Mouse (Mus musculus) forebrain, embryonic 10.5 days (tissue): Measurements from ENCODE around the gene Crim1. TPM values are rescaled to one million over a fixed set of nuclear protein-coding genes. Genes with fewer than 3 reads are reported as not detected.
A peak's percentile ranks its signal among the peaks of the same experiment; 100 is the strongest.

Source experiments
- DNase-seq: peaks from one replicate; pipeline ENCODE4 v3.0.0-alpha.2; 2017; ENCODE audit warnings: low spot score; ENCODE audit errors: extremely low spot score
- H3K27ac ChIP-seq: fragments of 300-500 bp; sonication (generic); 2 replicates; pipeline ENCODE4 v1.5.1; 2016; ENCODE audit warnings: mild to moderate bottlenecking
- H3K27me3 ChIP-seq: fragments of 300-500 bp; sonication (generic); 2 replicates; pipeline ENCODE4 v1.6.1; 2016; ENCODE audit warnings: mild to moderate bottlenecking; ENCODE audit not compliant: poor library complexity, severe bottlenecking
- H3K36me3 ChIP-seq: fragments of 300-500 bp; sonication (generic); replicated peaks from 2 replicates; pipeline ENCODE4 v1.6.1; 2016; ENCODE audit warnings: mild to moderate bottlenecking, moderate library complexity
- H3K4me1 ChIP-seq: fragments of 300-500 bp; sonication (generic); 2 replicates; pipeline ENCODE4 v1.6.1; 2016
- H3K4me3 ChIP-seq: fragments of 300-500 bp; sonication (generic); 2 replicates; pipeline ENCODE4 v1.5.1; 2016; ENCODE audit warnings: mild to moderate bottlenecking, moderate library complexity
- H3K9me3 ChIP-seq: fragments of 300-500 bp; sonication (generic); 2 replicates; pipeline ENCODE4 v1.6.1; 2016; ENCODE audit warnings: mild to moderate bottlenecking, moderate library complexity
- WGBS: fragments of 180-500 bp; shearing (Covaris S2); methylation state at CpG from one replicate; pipeline ENCODE4 v1.1.7; 2016; 5-methylcytosine and 5-hydroxymethylcytosine counted together
- polyA plus RNA-seq: library from polyadenylated mRNA; unstranded; fragments of >200 nt; fragmentation: Nextera tagmentation; extraction: Ambion mirVana; gene quantifications from 2 replicates; pipeline ENCODE4 v1.2.1, GENCODE M21; 2016

Crim1 gene
- polyA plus RNA-seq, 1 experiment from 2014 or later: 1.8 TPM

- H3K4me1 ChIP-seq: peaks cover 36% of the 10 kb centered on the region
- no peak for DNase-seq
- H3K27ac ChIP-seq: peak overlapping the region; percentile 94
- H3K27me3 ChIP-seq: peaks cover 29% of the 10 kb centered on the region
- 4% methylated on average over 7 of the region's 7 CpGs for WGBS
- no peaks in the 10 kb centered on the region for H3K36me3 ChIP-seq
- no peaks in the 10 kb centered on the region for H3K9me3 ChIP-seq
- peak overlapping the region; percentile 83 for H3K4me3 ChIP-seq
These were observed 820 bp upstream of the Crim1 start for GRCm38 (mm10) chr17:78199231-78199625.

- H3K9me3 ChIP-seq: no peaks in the 10 kb centered on the region
- H3K27ac ChIP-seq: peak overlapping the region; percentile 94
- 0% methylated on average over 61 of the region's 73 CpGs for WGBS
- peaks cover 36% of the 10 kb centered on the region for H3K4me1 ChIP-seq
- H3K27me3 ChIP-seq: peaks cover 29% of the 10 kb centered on the region
- peak; percentile 69 for DNase-seq
- H3K4me3 ChIP-seq: peak overlapping the region; percentile 83
- H3K36me3 ChIP-seq: no peaks in the 10 kb centered on the region
These were observed 643 bp downstream of the Crim1 start for GRCm38 (mm10) chr17:78200561-78201220.

GRCm38 (mm10) chr17:78201221-78202058, 1.4 kb downstream of the Crim1 start:
- peak; percentile 43 for DNase-seq
- H3K27me3 ChIP-seq: peaks cover 29% of the 10 kb centered on the region
- H3K4me1 ChIP-seq: peaks cover 41% of the 10 kb centered on the region
- under 1% methylated on average over 39 of the region's 39 CpGs for WGBS
- no peaks in the 10 kb centered on the region for H3K36me3 ChIP-seq
- no peaks in the 10 kb centered on the region for H3K9me3 ChIP-seq
- peak overlapping the region; percentile 83 for H3K4me3 ChIP-seq
- H3K27ac ChIP-seq: peak overlapping the region; percentile 94

- no peak overlapping the region for H3K27ac ChIP-seq
- H3K9me3 ChIP-seq: no peaks in the 10 kb centered on the region
- no peak for DNase-seq
- peaks cover 28% of the 10 kb centered on the region for H3K27me3 ChIP-seq
- no peaks in the 10 kb centered on the region for H3K36me3 ChIP-seq
- peaks cover 46% of the 10 kb centered on the region for H3K4me1 ChIP-seq
- WGBS: 6% methylated on average over 5 of the region's 5 CpGs
- H3K4me3 ChIP-seq: peak overlapping the region; percentile 83
These were observed 2.2 kb downstream of the Crim1 start for GRCm38 (mm10) chr17:78202221-78202620.

GRCm38 (mm10) chr17:78202756-78203155, 2.7 kb downstream of the Crim1 start:
- peaks cover 47% of the 10 kb centered on the region for H3K4me1 ChIP-seq
- no peaks in the 10 kb centered on the region for H3K9me3 ChIP-seq
- H3K36me3 ChIP-seq: no peaks in the 10 kb centered on the region
- DNase-seq: no peak
- peak overlapping the region; percentile 83 for H3K4me3 ChIP-seq
- WGBS: 49% methylated on average over 3 of the region's 3 CpGs
- no peak overlapping the region for H3K27ac ChIP-seq
- peaks cover 23% of the 10 kb centered on the region for H3K27me3 ChIP-seq

- Histone ChIP-seq H3K27ac (no peak overlapping the region), H3K27me3 (peaks cover 15% of the 10 kb centered on the region), H3K4me3 (no peak overlapping the region), H3K4me1 (peaks cover 49% of the 10 kb centered on the region), H3K36me3 (no peaks in the 10 kb centered on the region), H3K9me3 (no peaks in the 10 kb centered on the region)
- 60% methylated on average over 5 of the region's 5 CpGs for WGBS
- no peak for DNase-seq
These were observed 3.4 kb downstream of the Crim1 start for GRCm38 (mm10) chr17:78203478-78203877.

- peaks cover 8% of the 10 kb centered on the region; the same call in 1 of the 2 replicates for H3K27me3 ChIP-seq
- no peak for DNase-seq
- no peak overlapping the region for H3K27ac ChIP-seq
- peaks cover 1% of the 10 kb centered on the region; the same call in 1 of the 2 replicates for H3K36me3 ChIP-seq
- no peak overlapping the region for H3K4me3 ChIP-seq
- WGBS: 62% methylated on average over 2 of the region's 2 CpGs
- H3K9me3 ChIP-seq: no peaks in the 10 kb centered on the region
- peaks cover 36% of the 10 kb centered on the region for H3K4me1 ChIP-seq
These were observed 6.4 kb downstream of the Crim1 start for GRCm38 (mm10) chr17:78206421-78206820.

- H3K27ac ChIP-seq: no peak overlapping the region
- 94% methylated on average over 3 of the region's 3 CpGs for whole genome bisulfite sequencing
- H3K4me3 ChIP-seq: no peak overlapping the region
- peaks cover 28% of the 10 kb centered on the region for H3K4me1 ChIP-seq
- H3K27me3 ChIP-seq: peaks cover 7% of the 10 kb centered on the region; the same call in 1 of the 2 replicates
- DNase-seq: no peak
- peaks cover 2% of the 10 kb centered on the region; the same call in 1 of the 2 replicates for H3K36me3 ChIP-seq
- no peaks in the 10 kb centered on the region for H3K9me3 ChIP-seq
These were observed 7.2 kb downstream of the Crim1 start for GRCm38 (mm10) chr17:78207246-78207645.

- no peak for DNase-seq
- H3K27me3 ChIP-seq: no peaks in the 10 kb centered on the region
- H3K4me1 ChIP-seq: peaks cover 25% of the 10 kb centered on the region
- WGBS: 63% methylated on average over 3 of the region's 3 CpGs
- no peak overlapping the region for H3K27ac ChIP-seq
- no peaks in the 10 kb centered on the region for H3K9me3 ChIP-seq
- peaks cover 2% of the 10 kb centered on the region; the same call in 1 of the 2 replicates for H3K36me3 ChIP-seq
- H3K4me3 ChIP-seq: no peak overlapping the region
These were observed 8.8 kb downstream of the Crim1 start for GRCm38 (mm10) chr17:78208805-78209204.

- 98% methylated on average over 2 of the region's 2 CpGs for WGBS
- no peak overlapping the region for H3K27ac ChIP-seq
- H3K4me1 ChIP-seq: peaks cover 25% of the 10 kb centered on the region
- DNase-seq: no peak
- H3K27me3 ChIP-seq: no peaks in the 10 kb centered on the region
- no peaks in the 10 kb centered on the region for H3K9me3 ChIP-seq
- H3K4me3 ChIP-seq: no peak overlapping the region
- H3K36me3 ChIP-seq: peaks cover 6% of the 10 kb centered on the region
These were observed 9.6 kb downstream of the Crim1 start for GRCm38 (mm10) chr17:78209646-78210045.

- no peak for DNase-seq
- no peaks in the 10 kb centered on the region for H3K9me3 ChIP-seq
- peaks cover 7% of the 10 kb centered on the region for H3K36me3 ChIP-seq
- 67% methylated on average over 5 of the region's 5 CpGs for WGBS
- no peak overlapping the region for H3K27ac ChIP-seq
- H3K4me1 ChIP-seq: peaks cover 16% of the 10 kb centered on the region
- H3K27me3 ChIP-seq: no peaks in the 10 kb centered on the region
- H3K4me3 ChIP-seq: no peak overlapping the region
These were observed 11.8 kb downstream of the Crim1 start for GRCm38 (mm10) chr17:78211881-78212280.

GRCm38 (mm10) chr17:78213128-78213527, 13.1 kb downstream of the Crim1 start:
- Histone ChIP-seq H3K4me3 (no peak overlapping the region), H3K36me3 (peaks cover 7% of the 10 kb centered on the region), H3K9me3 (no peaks in the 10 kb centered on the region), H3K27ac (no peak overlapping the region), H3K27me3 (no peaks in the 10 kb centered on the region), H3K4me1 (peaks cover 13% of the 10 kb centered on the region)
- 76% methylated on average over 6 of the region's 6 CpGs for WGBS
- DNase-seq: no peak

- Histone ChIP-seq H3K9me3 (no peaks in the 10 kb centered on the region), H3K36me3 (peaks cover 5% of the 10 kb centered on the region; the same call in 1 of the 2 replicates), H3K27ac (no peak overlapping the region), H3K27me3 (no peaks in the 10 kb centered on the region), H3K4me3 (no peak overlapping the region), H3K4me1 (peaks cover 7% of the 10 kb centered on the region)
- WGBS: 68% methylated on average over 3 of the region's 3 CpGs
- DNase-seq: no peak
These were observed 16.5 kb downstream of the Crim1 start for GRCm38 (mm10) chr17:78216526-78216925.
